Mouse (Mus musculus): ENCODE measurements around the gene Cacfd1.

The Cacfd1 gene

GRCm38 (mm10) chr2:27026857-27027617 is 17.3 kb downstream of the Cacfd1 start:
- DNase-seq (ENCODE audit: low spot score in 2 of 2), result no peak

- DNase-seq (ENCODE audit: low spot score in 2 of 2), result peak; percentile 59 to 84
Observed at GRCm38 (mm10) chr2:27027618-27028436, 18.1 kb downstream of the Cacfd1 start, which contains the start of gene Slc2a6. Gene Slc2a6, minus strand, starts transcription at chr2:27027998.

- no peak for DNase-seq (ENCODE audit: low spot score in 2 of 2)
Observed at GRCm38 (mm10) chr2:27028437-27029015, 18.8 kb downstream of the Cacfd1 start.

- DNase-seq (ENCODE audit: low spot score in 2 of 2), result no peak
Observed at GRCm38 (mm10) chr2:27032361-27032760, 22.6 kb downstream of the Cacfd1 start.

- peak in 1 of 2 experiments; percentile 39 for DNase-seq (ENCODE audit: low spot score in 2 of 2)
Observed at GRCm38 (mm10) chr2:27036003-27036402, 26.3 kb downstream of the Cacfd1 start.

GRCm38 (mm10) chr2:27037008-27037407 is 27.3 kb downstream of the Cacfd1 start:
- no peak for DNase-seq (ENCODE audit: low spot score in 2 of 2)

- DNase-seq (ENCODE audit: low spot score in 2 of 2), result peak in 1 of 2 experiments; percentile 40
Observed at GRCm38 (mm10) chr2:27038596-27038995, 28.9 kb downstream of the Cacfd1 start.

GRCm38 (mm10) chr2:27039286-27039685 is 29.6 kb downstream of the Cacfd1 start:
- DNase-seq (ENCODE audit: low spot score in 2 of 2), result no peak

- DNase-seq (ENCODE audit: low spot score in 2 of 2), result no peak
Observed at GRCm38 (mm10) chr2:27042131-27042844, 32.6 kb downstream of the Cacfd1 start.

GRCm38 (mm10) chr2:27043461-27043860 is 33.7 kb downstream of the Cacfd1 start:
- peak; percentile 46 to 68 for DNase-seq (ENCODE audit: low spot score in 2 of 2)

- DNase-seq (ENCODE audit: low spot score in 2 of 2), result no peak
Observed at GRCm38 (mm10) chr2:27044166-27044565, 34.4 kb downstream of the Cacfd1 start.

- no peak for DNase-seq (ENCODE audit: low spot score in 2 of 2)
Observed at GRCm38 (mm10) chr2:27044641-27045040, 34.9 kb downstream of the Cacfd1 start.

- DNase-seq (ENCODE audit: low spot score in 2 of 2), result peak in 1 of 2 experiments; percentile 62
Observed at GRCm38 (mm10) chr2:27045979-27046770, 36.4 kb downstream of the Cacfd1 start.

- DNase-seq (ENCODE audit: low spot score in 2 of 2), result no peak
Observed at GRCm38 (mm10) chr2:27049408-27049807, 39.7 kb downstream of the Cacfd1 start.

- DNase-seq (ENCODE audit: low spot score in 2 of 2), result no peak
Observed at GRCm38 (mm10) chr2:27058251-27058650, 48.5 kb downstream of the Cacfd1 start.

- no peak for DNase-seq (ENCODE audit: low spot score in 2 of 2)
Observed at GRCm38 (mm10) chr2:27058751-27059150, 49.0 kb downstream of the Cacfd1 start.

GRCm38 (mm10) chr2:27059187-27059586 is 49.5 kb downstream of the Cacfd1 start:
- no peak for DNase-seq (ENCODE audit: low spot score in 2 of 2)

GRCm38 (mm10) chr2:27067124-27067523 is 57.4 kb downstream of the Cacfd1 start:
- no peak for DNase-seq (ENCODE audit: low spot score in 2 of 2)

- DNase-seq (ENCODE audit: low spot score in 2 of 2), result no peak
Observed at GRCm38 (mm10) chr2:27067996-27068395, 58.3 kb downstream of the Cacfd1 start.

- DNase-seq (ENCODE audit: low spot score in 2 of 2), result no peak
Observed at GRCm38 (mm10) chr2:27069646-27070045, 59.9 kb downstream of the Cacfd1 start.

All from urinary bladder, adult 18-20 months (tissue).